Mouse (Mus musculus) forebrain, embryonic 15.5 days (tissue): ENCODE data around the gene Fxyd4. TPM values are rescaled to one million over a fixed set of nuclear protein-coding genes. Genes with fewer than 3 reads are reported as not detected.
A peak's percentile ranks its signal among the peaks of the same experiment; 100 is the strongest.

Experiments used
- ATAC-seq: fragments of 200-750 bp; cut with Nextera tagmentation; replicated peaks from 2 replicates; pipeline ENCODE4 v1.8.0; 2017; ENCODE audit warnings: mild to moderate bottlenecking, moderate TSS enrichment, moderate library complexity
- H3K27ac ChIP-seq: fragments of 300-500 bp; sonication (generic); replicated peaks from 2 replicates; pipeline ENCODE4 v1.5.1; 2015; ENCODE audit warnings: mild to moderate bottlenecking, inconsistent platforms
- H3K27me3 ChIP-seq: fragments of 300-500 bp; sonication (generic); 2 replicates; pipeline ENCODE4 v1.6.1; 2015; ENCODE audit warnings: inconsistent platforms
- H3K36me3 ChIP-seq: fragments of 300-500 bp; sonication (generic); 2 replicates; pipeline ENCODE4 v1.6.1; 2015; ENCODE audit warnings: mild to moderate bottlenecking, inconsistent platforms
- H3K4me1 ChIP-seq: fragments of 300-500 bp; sonication (generic); 2 replicates; pipeline ENCODE4 v1.6.1; 2015; ENCODE audit warnings: inconsistent platforms
- H3K4me2 ChIP-seq: fragments of 300-500 bp; sonication (generic); replicated peaks from 2 replicates; pipeline ENCODE4 v1.6.1; 2015; ENCODE audit warnings: mild to moderate bottlenecking, inconsistent platforms
- H3K4me3 ChIP-seq: fragments of 300-500 bp; sonication (generic); 2 replicates; pipeline ENCODE4 v1.5.1; 2015; ENCODE audit warnings: mild to moderate bottlenecking, inconsistent platforms
- H3K9ac ChIP-seq: fragments of 300-500 bp; sonication (generic); replicated peaks from 2 replicates; pipeline ENCODE4 v1.6.1; 2015; ENCODE audit warnings: mild to moderate bottlenecking, inconsistent platforms
- H3K9me3 ChIP-seq: fragments of 300-500 bp; sonication (generic); 2 replicates; pipeline ENCODE4 v1.6.1; 2016; ENCODE audit warnings: inconsistent platforms
- WGBS: fragments of 180-500 bp; shearing (Covaris S2); methylation state at CpG from one replicate; pipeline ENCODE4 v1.1.7; 2015; ENCODE audit warnings: mixed read lengths; 5-methylcytosine and 5-hydroxymethylcytosine counted together
- polyA plus RNA-seq: library from polyadenylated mRNA; unstranded; fragments of >200 nt; fragmentation: Nextera tagmentation; extraction: Ambion mirVana; gene quantifications from 2 replicates; pipeline ENCODE4 v1.2.1, GENCODE M21; 2015

Fxyd4 gene
- polyA plus RNA-seq, 1 experiment from 2014 or later = 2.0 TPM

GRCm38 (mm10) chr6:117932325-117933051 is 5.0 kb downstream of the Fxyd4 start:
- Histone ChIP-seq H3K4me2 (no peak overlapping the region), H3K4me3 (no peak overlapping the region), H3K27ac (no peak overlapping the region), H3K27me3 (no peaks in the 10 kb centered on the region), H3K36me3 (0 out of 2 replicates have a peak, but pooled peaks cover 4% of the 10 kb centered on the region), H3K4me1 (no peaks in the 10 kb centered on the region), H3K9me3 (no peaks in the 10 kb centered on the region), H3K9ac (no peak overlapping the region)
- no peak for ATAC-seq
- 64% methylated on average over 11 of the region's 11 CpGs for WGBS

DNA sequence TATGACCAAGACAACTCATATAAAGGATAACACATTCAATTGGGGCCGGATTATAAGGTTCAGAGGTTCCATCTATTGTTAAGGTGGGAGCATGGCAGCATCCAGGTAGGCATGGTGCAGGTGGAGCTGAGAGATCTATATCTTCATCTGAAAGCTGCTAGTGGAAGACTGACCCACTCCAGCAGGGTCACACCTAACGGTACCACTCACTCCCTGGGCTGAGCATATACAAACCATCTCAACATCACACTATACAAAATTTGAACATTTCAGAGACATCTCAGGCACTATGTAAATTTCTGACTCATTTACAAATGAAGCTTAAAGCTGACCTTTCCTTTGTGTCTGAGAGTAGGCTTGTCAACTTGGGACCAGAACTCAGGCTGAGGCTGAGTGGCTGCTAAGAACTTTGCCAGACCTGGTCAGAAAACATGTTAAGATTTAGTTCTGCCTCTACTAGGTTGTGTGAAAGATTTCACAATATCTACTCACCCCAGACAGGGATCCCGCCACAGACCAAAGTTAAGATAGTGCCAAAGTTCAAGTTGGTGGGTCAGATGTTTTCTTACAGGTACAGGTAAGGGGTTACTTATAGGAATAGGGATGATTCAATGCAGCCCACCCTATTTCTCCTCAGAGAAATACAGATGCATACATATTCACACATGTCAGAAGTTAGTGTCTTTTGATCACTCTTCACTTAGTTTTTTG is 7.4 kb downstream of the Fxyd4 start:
- H3K9ac ChIP-seq = no peak overlapping the region
- H3K4me3 ChIP-seq = no peak overlapping the region
- ATAC-seq = no peak
- H3K4me1 ChIP-seq = no peaks in the 10 kb centered on the region
- peaks cover 19% of the 10 kb centered on the region for H3K36me3 ChIP-seq
- no peaks in the 10 kb centered on the region for H3K27me3 ChIP-seq
- H3K27ac ChIP-seq = no peak overlapping the region
- WGBS = 92% methylated on average over 3 of the region's 3 CpGs
- no peaks in the 10 kb centered on the region for H3K9me3 ChIP-seq
- no peak overlapping the region for H3K4me2 ChIP-seq

GRCm38 (mm10) chr6:117928746-117929145 is 8.7 kb downstream of the Fxyd4 start:
- H3K27ac ChIP-seq = no peak overlapping the region
- 91% methylated on average over 5 of the region's 5 CpGs for WGBS
- H3K9ac ChIP-seq = no peak overlapping the region
- H3K27me3 ChIP-seq = no peaks in the 10 kb centered on the region
- ATAC-seq = no peak
- H3K9me3 ChIP-seq = no peaks in the 10 kb centered on the region
- H3K4me2 ChIP-seq = no peak overlapping the region
- no peak overlapping the region for H3K4me3 ChIP-seq
- no peaks in the 10 kb centered on the region for H3K4me1 ChIP-seq
- H3K36me3 ChIP-seq = peaks cover 19% of the 10 kb centered on the region

DNA sequence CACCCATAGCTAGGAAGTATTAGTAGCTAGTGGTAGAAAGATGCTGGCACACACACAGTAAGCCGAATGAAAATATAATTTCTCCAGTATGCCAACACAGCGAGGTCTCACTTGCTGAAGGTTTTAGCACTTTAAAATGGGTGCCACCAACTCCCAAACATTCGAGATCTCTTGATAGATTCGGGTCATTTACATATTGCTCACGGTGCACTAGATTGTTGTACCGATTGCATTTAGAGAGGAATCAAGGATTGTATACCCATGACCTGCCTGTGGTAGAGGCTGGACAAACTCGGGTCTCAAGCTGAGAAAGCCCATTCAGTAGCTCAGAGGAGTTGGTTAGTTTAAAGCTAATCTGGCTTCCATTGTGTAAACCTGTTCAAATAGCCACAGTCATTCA is 9.5 kb downstream of the Fxyd4 start:
- ATAC-seq = no peak
- Histone ChIP-seq H3K9ac (no peak overlapping the region), H3K9me3 (no peaks in the 10 kb centered on the region), H3K4me3 (no peak overlapping the region), H3K27me3 (no peaks in the 10 kb centered on the region), H3K27ac (no peak overlapping the region), H3K4me2 (no peak overlapping the region), H3K4me1 (no peaks in the 10 kb centered on the region), H3K36me3 (peaks cover 19% of the 10 kb centered on the region)
- 81% methylated on average over 7 of the region's 7 CpGs for WGBS

DNA sequence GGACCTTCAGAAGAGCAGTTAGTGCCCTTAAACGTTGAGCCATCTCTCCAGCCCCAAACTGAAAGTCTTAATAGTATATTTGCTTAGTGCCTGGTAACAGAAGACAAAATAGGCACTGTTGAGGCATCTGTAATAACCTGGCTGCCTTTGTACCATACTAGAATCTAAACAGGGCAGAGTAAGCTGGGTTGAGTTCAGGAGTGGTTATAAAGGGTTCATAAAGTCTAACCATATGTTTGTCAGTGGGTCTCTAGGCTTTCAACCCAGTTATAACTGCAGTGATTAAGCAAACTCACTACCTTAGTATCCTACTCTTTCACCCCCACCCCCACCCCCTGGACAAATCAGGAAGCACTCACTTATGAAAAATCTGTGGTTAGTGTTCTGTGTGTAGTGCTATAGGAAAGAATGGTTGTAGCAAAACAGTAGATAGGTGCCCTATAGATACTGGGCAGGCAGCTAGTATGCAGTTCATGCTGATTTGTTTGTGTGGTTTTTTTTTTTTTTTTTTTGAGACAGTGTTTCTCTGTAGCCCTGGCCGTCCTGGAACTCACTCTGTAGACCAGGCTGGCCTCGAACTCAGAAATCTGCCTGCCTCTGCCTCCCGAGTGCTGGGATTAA is 10.5 kb downstream of the Fxyd4 start:
- Histone ChIP-seq H3K27me3 (no peaks in the 10 kb centered on the region), H3K27ac (no peak overlapping the region), H3K36me3 (peaks cover 19% of the 10 kb centered on the region), H3K4me1 (no peaks in the 10 kb centered on the region), H3K9me3 (no peaks in the 10 kb centered on the region), H3K4me2 (no peak overlapping the region), H3K9ac (no peak overlapping the region), H3K4me3 (no peak overlapping the region)
- ATAC-seq = no peak
- 84% methylated on average over 4 of the region's 4 CpGs for WGBS

DNA sequence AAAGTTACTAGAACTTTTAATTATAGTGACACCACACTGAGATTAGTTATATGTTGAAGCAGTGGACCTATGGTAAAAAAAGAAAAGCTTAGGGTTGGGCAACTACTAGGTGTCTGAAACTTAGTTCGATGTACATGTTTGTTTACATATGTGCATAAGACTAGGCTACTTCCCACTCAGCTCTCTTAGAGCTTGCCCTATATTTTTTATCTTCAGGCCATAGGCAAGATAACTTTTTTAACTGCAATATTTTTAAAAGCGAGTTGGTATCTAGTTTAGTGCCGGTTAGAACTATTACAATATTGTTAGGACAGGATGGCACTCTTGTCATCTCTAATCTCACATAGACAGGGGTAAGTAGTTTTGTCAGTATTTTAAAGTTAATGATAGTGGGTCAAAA is 15.5 kb downstream of the Fxyd4 start:
- ATAC-seq = no peak
- 98% methylated on average over 3 of the region's 3 CpGs for WGBS

DNA sequence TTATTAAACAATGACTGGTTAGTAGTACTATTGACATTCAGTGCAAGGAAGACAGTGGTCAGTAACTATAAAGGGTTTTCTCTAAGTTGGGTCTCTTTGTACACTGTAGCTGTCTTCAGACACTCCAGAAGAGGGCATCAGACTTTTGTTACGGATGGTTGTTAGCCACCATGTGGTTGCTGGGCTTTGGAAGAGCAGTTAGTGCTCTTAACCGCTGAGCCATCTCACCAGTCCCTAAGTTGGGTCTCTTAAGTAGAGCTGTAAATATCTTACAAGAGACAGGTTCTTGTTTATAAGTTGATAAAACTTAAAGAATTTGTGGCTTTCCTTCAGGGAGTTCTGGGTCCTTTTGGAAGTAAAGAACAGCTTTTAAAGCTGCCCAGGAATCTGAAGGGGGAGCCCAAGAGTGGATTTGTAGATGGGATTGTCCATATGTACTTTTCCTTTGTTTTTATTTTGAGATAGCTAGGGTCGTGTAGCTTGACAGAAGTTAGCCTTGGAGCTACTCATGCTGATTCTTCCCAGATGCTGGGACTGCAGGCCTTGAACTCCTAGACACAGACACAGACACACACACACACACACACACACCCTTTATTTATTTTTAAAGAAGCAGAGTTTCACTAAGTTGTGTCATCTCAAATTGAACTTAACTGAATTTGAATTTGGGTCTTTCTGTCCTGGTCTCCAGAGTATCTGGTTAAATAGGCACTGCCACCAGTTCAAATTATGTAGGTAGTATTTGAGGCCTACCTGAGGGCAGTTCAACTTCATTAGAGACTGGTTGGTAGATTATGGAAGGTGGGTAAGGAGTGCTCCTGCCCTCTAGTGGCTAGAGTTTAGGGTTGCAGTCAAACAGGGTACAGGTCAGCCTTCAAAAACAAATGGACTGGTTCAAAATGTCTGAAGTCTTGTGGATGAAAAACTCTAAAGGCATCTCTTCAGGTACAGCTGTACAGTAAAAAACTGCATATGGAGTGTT is 16.5 kb downstream of the Fxyd4 start:
- ATAC-seq = no peak
- no peak overlapping the region for H3K27ac ChIP-seq
- WGBS = 63% methylated on average over 3 of the region's 3 CpGs
- H3K27me3 ChIP-seq = no peaks in the 10 kb centered on the region
- H3K9me3 ChIP-seq = no peaks in the 10 kb centered on the region
- no peak overlapping the region for H3K9ac ChIP-seq
- H3K4me3 ChIP-seq = no peak overlapping the region
- H3K4me1 ChIP-seq = peaks cover 35% of the 10 kb centered on the region
- no peak overlapping the region for H3K4me2 ChIP-seq
- peaks cover 5% of the 10 kb centered on the region for H3K36me3 ChIP-seq

More for the DNA sequence above, 15.5 kb downstream of the Fxyd4 start:
- H3K9ac ChIP-seq = no peak overlapping the region
- no peaks in the 10 kb centered on the region for H3K27me3 ChIP-seq
- peaks cover 25% of the 10 kb centered on the region for H3K4me1 ChIP-seq
- peaks cover 15% of the 10 kb centered on the region for H3K36me3 ChIP-seq
- no peaks in the 10 kb centered on the region for H3K9me3 ChIP-seq
- no peak overlapping the region for H3K4me2 ChIP-seq
- no peak overlapping the region for H3K27ac ChIP-seq
- H3K4me3 ChIP-seq = no peak overlapping the region

- 10% methylated on average over 5 of the region's 5 CpGs for WGBS
- H3K27ac ChIP-seq = peak overlapping the region; percentile 79; the same call in 1 of the 2 replicates
- ATAC-seq = peak; percentile 53
- peaks cover 36% of the 10 kb centered on the region for H3K4me1 ChIP-seq
- H3K9ac ChIP-seq = peak overlapping the region; percentile 68
- H3K36me3 ChIP-seq = no peaks in the 10 kb centered on the region
- H3K4me3 ChIP-seq = peak overlapping the region; percentile 74
- peak overlapping the region; percentile 92 for H3K4me2 ChIP-seq
- no peaks in the 10 kb centered on the region for H3K9me3 ChIP-seq
- no peaks in the 10 kb centered on the region for H3K27me3 ChIP-seq
Observed at GRCm38 (mm10) chr6:117918043-117918442, 19.4 kb downstream of the Fxyd4 start.

GRCm38 (mm10) chr6:117917576-117917975 is 19.9 kb downstream of the Fxyd4 start:
- peak overlapping the region; percentile 92 for H3K4me2 ChIP-seq
- H3K9me3 ChIP-seq = no peaks in the 10 kb centered on the region
- peaks cover 36% of the 10 kb centered on the region for H3K4me1 ChIP-seq
- H3K4me3 ChIP-seq = peak overlapping the region; percentile 74
- under 1% methylated on average over 21 of the region's 21 CpGs for WGBS
- no peaks in the 10 kb centered on the region for H3K36me3 ChIP-seq
- H3K9ac ChIP-seq = peak overlapping the region; percentile 68
- no peaks in the 10 kb centered on the region for H3K27me3 ChIP-seq
- ATAC-seq = peak; percentile 55
- H3K27ac ChIP-seq = peak overlapping the region; percentile 79

DNA sequence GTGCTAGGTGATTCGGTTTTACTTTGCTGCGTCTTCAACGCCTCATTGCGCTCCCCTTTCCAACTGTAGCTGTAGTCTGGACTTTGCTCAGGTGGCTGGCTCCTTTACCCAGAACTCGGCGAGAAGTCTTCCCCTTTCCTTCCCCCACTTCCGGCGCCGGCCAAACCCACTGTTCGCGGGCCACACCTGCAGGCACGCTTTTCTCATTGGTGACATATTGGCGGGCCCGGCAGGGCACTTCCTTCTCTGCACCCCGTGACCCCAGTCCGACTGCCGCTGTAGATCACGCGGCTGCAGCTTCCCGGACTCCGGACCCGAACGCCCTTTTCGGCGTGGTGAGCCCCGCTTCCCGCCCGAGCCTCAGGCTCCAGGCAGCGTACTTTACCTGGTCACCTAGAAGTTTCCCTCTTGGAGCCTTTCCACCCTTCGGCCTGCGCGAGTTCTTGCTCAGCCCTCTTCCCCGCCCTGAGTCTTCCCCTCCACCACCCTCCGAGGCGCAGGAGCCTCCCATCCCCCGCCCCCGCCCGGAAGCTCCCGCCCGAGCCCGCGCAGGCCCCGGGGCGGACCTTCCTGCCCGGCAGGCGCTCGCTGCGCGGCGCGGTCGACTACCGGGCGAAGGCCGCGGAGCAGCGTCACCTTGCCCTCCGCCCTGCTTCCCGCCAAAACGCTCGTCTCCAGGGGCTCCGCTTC is 20.6 kb downstream of the Fxyd4 start:
- Histone ChIP-seq H3K27ac (peak overlapping the region; percentile 79), H3K9me3 (no peaks in the 10 kb centered on the region), H3K9ac (peak overlapping the region; percentile 68), H3K4me3 (peak overlapping the region; percentile 74), H3K27me3 (no peaks in the 10 kb centered on the region), H3K36me3 (no peaks in the 10 kb centered on the region), H3K4me1 (peaks cover 36% of the 10 kb centered on the region), H3K4me2 (peak overlapping the region; percentile 92)
- peak; percentile 91 for ATAC-seq
- under 1% methylated on average over 60 of the region's 62 CpGs for WGBS

DNA sequence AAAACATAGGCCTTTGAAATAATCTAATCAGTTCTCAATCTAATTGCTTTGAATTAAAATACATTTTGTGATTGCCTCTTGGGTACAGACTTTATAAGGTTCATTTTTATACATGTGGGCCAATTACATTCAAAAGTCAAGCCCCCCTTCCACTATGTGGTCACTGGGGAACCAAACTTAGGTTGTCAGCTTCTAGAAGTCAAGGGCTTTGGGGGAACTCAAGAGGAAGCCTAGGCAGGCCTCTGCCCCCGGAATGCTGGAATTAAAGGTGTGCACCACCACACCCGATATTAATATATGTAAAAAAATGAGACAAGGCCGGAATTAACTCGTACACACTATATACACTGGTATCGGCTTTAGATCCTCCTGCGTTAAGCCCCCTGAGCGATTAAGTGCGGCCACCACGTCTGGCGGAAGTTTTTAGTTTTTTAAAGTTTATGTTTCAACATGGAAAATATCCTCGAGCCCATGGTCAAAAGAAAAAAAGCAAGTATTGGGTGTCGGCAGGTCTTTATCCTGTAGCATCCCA is 21.2 kb downstream of the Fxyd4 start:
- H3K4me2 ChIP-seq = peak overlapping the region; percentile 92
- H3K4me3 ChIP-seq = peak overlapping the region; percentile 74
- no peaks in the 10 kb centered on the region for H3K36me3 ChIP-seq
- WGBS = under 1% methylated on average over 12 of the region's 12 CpGs
- H3K9ac ChIP-seq = peak overlapping the region; percentile 68
- H3K9me3 ChIP-seq = no peaks in the 10 kb centered on the region
- no peak; the same call in 1 of the 2 replicates for ATAC-seq
- H3K27me3 ChIP-seq = no peaks in the 10 kb centered on the region
- H3K27ac ChIP-seq = peak overlapping the region; percentile 79
- H3K4me1 ChIP-seq = peaks cover 36% of the 10 kb centered on the region
